Mouse (Mus musculus): ENCODE results near the gene Mylip. TPM values are rescaled to one million over a fixed set of nuclear protein-coding genes. Genes with fewer than 3 reads are reported as not detected.

Mylip gene
- total and polyA plus RNA-seq, 2 experiments from 2014 or later: 3.8 to 15.6 TPM

DNA sequence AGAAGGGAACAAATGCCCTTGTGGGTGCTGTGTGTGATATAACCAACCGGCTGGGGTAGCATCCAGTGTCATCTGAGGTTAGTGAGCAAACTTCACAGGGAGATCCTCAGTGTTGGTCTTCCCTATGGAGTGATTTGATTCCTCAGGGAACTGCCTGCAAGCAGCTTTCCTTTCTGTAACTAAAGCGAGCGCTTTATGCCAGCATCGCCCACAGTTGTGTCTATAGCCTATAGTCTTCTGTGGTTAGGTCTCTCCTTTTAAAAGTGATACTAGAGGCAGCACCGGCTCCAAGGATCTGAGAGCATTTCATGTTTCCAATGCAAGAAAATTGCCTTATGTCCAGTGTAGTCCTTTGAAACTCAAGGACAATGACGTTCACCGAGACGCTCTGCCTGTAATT lies 54.7 kb downstream of the Mylip start:
- 61% methylated on average over 8 of the region's 8 CpGs for WGBS
- no peaks in the 10 kb centered on the region for H3K36me3 ChIP-seq (ENCODE audit: insufficient read depth)
- ATAC-seq (no peak), DNase-seq (no peak)
- H3K9me3 ChIP-seq (ENCODE audit: low read length): no peaks in the 10 kb centered on the region
- no peak overlapping the region for H3K27ac ChIP-seq (ENCODE audit: low read depth, low read length)
- H3K4me1 ChIP-seq (ENCODE audit: insufficient read depth): no peaks in the 10 kb centered on the region
- no peak overlapping the region for H3K4me3 ChIP-seq (ENCODE audit: low read depth, low read length)
- H3K27me3 ChIP-seq (ENCODE audit: insufficient read depth, low read length): no peaks in the 10 kb centered on the region
- no peak for TF ChIP-seq CTCF (IDR thresholded peaks at IDR 0.05; ENCODE audit: low read depth)
- H3K4me2 ChIP-seq (ENCODE audit: low read depth): no peak overlapping the region
- no peak overlapping the region for H3K9ac ChIP-seq

- no peak overlapping the region for H3K4me3 ChIP-seq (ENCODE audit: low read depth, low read length)
- no peak overlapping the region for H3K27ac ChIP-seq (ENCODE audit: low read depth, low read length)
- no peak for TF ChIP-seq CTCF (IDR thresholded peaks at IDR 0.05; ENCODE audit: low read depth)
- H3K27me3 ChIP-seq (ENCODE audit: insufficient read depth, low read length): no peaks in the 10 kb centered on the region
- H3K9ac ChIP-seq: no peak overlapping the region
- no peaks in the 10 kb centered on the region for H3K36me3 ChIP-seq (ENCODE audit: insufficient read depth)
- 66% methylated on average over 9 of the region's 9 CpGs for WGBS
- H3K4me2 ChIP-seq (ENCODE audit: low read depth): no peak overlapping the region
- DNase-seq (no peak), ATAC-seq (no peak)
- no peaks in the 10 kb centered on the region for H3K9me3 ChIP-seq (ENCODE audit: low read length)
- no peaks in the 10 kb centered on the region for H3K4me1 ChIP-seq (ENCODE audit: insufficient read depth)
These were observed 55.1 kb downstream of the Mylip start for GRCm38 (mm10) chr13:45444652-45445051.

- no peak overlapping the region for H3K4me2 ChIP-seq (ENCODE audit: low read depth)
- H3K4me3 ChIP-seq (ENCODE audit: low read depth, low read length): no peak overlapping the region
- no peaks in the 10 kb centered on the region for H3K9me3 ChIP-seq (ENCODE audit: low read length)
- H3K4me1 ChIP-seq (ENCODE audit: insufficient read depth): no peaks in the 10 kb centered on the region
- ATAC-seq (no peak), DNase-seq (no peak)
- H3K9ac ChIP-seq: no peak overlapping the region
- no peaks in the 10 kb centered on the region for H3K27me3 ChIP-seq (ENCODE audit: insufficient read depth, low read length)
- no peak overlapping the region for H3K27ac ChIP-seq (ENCODE audit: low read depth, low read length)
- no peaks in the 10 kb centered on the region for H3K36me3 ChIP-seq (ENCODE audit: insufficient read depth)
- 86% methylated on average over 1 of the region's 1 CpGs for WGBS
- no peak for TF ChIP-seq CTCF (IDR thresholded peaks at IDR 0.05; ENCODE audit: low read depth)
These were observed 57.1 kb downstream of the Mylip start for GRCm38 (mm10) chr13:45446636-45447035.

DNA sequence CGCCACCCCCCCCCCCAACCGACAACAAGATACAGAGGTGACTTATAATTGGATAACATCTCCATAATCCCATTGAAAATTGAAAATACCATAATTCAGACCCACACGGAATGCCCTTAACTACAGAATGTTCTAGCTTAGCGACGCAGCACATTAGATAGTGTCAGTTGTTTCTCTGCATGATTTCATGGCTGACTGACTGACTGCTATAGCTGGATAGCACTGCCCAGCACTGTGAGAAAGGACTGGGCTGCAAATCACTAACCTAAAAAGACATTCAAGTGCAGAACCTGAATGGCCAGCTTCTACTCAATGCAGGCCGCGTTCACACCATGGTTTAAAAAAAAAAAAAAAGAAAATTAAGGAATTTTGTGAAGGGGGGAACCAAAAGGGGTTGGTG lies 62.9 kb downstream of the Mylip start:
- no peak overlapping the region for H3K4me2 ChIP-seq (ENCODE audit: low read depth)
- no peaks in the 10 kb centered on the region for H3K4me1 ChIP-seq (ENCODE audit: insufficient read depth)
- WGBS: 75% methylated on average over 7 of the region's 7 CpGs
- DNase-seq: no peak
- H3K9me3 ChIP-seq (ENCODE audit: low read length): no peaks in the 10 kb centered on the region
- no peak for ATAC-seq
- no peak for TF ChIP-seq CTCF (IDR thresholded peaks at IDR 0.05; ENCODE audit: low read depth)
- no peak overlapping the region for H3K27ac ChIP-seq (ENCODE audit: low read depth, low read length)
- H3K4me3 ChIP-seq (ENCODE audit: low read depth, low read length): no peak overlapping the region
- no peaks in the 10 kb centered on the region; the same call in 1 of the 2 replicates for H3K27me3 ChIP-seq (ENCODE audit: insufficient read depth, low read length)
- no peak overlapping the region for H3K9ac ChIP-seq
- H3K36me3 ChIP-seq (ENCODE audit: insufficient read depth): no peaks in the 10 kb centered on the region

DNA sequence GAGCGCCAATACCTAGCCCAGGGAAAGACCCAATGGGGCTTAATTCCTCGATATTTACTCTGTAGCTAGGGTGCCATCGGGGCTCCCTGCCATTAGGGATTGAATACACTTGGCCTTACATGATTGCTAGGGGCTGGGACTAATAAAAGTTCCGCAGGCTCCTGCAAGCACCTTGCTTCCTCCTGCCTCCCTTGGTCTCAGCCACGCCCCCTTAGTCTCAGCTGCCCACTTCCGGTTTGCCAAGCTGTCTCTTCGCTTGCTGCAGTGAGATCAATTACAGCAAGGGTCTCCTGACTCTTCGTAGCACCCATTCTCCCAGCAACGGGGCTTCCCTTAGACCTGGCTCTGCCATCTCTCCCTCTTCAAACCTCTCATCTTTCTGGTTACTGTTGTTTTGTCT lies 63.5 kb downstream of the Mylip start:
- ATAC-seq: no peak
- no peaks in the 10 kb centered on the region for H3K9me3 ChIP-seq (ENCODE audit: low read length)
- no peak for DNase-seq
- H3K27ac ChIP-seq (ENCODE audit: low read depth, low read length): no peak overlapping the region
- no peak overlapping the region for H3K4me3 ChIP-seq (ENCODE audit: low read depth, low read length)
- 79% methylated on average over 9 of the region's 9 CpGs for WGBS
- TF ChIP-seq CTCF (IDR thresholded peaks at IDR 0.05; ENCODE audit: low read depth): no peak
- no peak overlapping the region for H3K9ac ChIP-seq
- no peak overlapping the region for H3K4me2 ChIP-seq (ENCODE audit: low read depth)
- H3K36me3 ChIP-seq (ENCODE audit: insufficient read depth): no peaks in the 10 kb centered on the region
- no peaks in the 10 kb centered on the region for H3K4me1 ChIP-seq (ENCODE audit: insufficient read depth)
- no peaks in the 10 kb centered on the region; the same call in 1 of the 2 replicates for H3K27me3 ChIP-seq (ENCODE audit: insufficient read depth, low read length)

GRCm38 (mm10) chr13:45454044-45454443 lies 64.5 kb downstream of the Mylip start:
- no peaks in the 10 kb centered on the region; the same call in 1 of the 2 replicates for H3K27me3 ChIP-seq (ENCODE audit: insufficient read depth, low read length)
- TF ChIP-seq CTCF (IDR thresholded peaks at IDR 0.05; ENCODE audit: low read depth): no peak
- no peak overlapping the region for H3K27ac ChIP-seq (ENCODE audit: low read depth, low read length)
- H3K9ac ChIP-seq: no peak overlapping the region
- no peaks in the 10 kb centered on the region for H3K4me1 ChIP-seq (ENCODE audit: insufficient read depth)
- ATAC-seq: no peak
- DNase-seq: no peak
- no peak overlapping the region for H3K4me3 ChIP-seq (ENCODE audit: low read depth, low read length)
- H3K36me3 ChIP-seq (ENCODE audit: insufficient read depth): no peaks in the 10 kb centered on the region
- WGBS: 78% methylated on average over 1 of the region's 1 CpGs
- H3K9me3 ChIP-seq (ENCODE audit: low read length): no peaks in the 10 kb centered on the region
- no peak overlapping the region for H3K4me2 ChIP-seq (ENCODE audit: low read depth)

DNA sequence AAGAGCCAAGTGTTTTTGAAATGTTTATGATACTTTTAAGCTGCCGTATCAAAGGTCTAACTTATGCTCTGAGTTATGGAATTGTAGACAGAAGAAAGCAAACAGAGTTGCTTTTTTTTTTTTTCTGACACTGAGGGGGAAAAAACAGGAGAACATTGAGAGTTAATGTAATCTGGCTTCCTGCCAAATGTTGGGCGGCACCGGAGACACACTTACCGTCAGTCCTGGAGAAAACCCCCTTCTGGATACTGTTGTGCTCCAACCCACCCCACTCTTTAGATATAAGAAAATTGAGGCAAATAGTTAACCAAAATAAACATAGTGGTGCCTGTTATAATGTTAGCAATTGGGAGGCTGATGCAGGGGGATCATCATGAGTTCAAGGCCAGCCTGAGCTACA lies 65.1 kb downstream of the Mylip start:
- WGBS: 24% methylated on average over 4 of the region's 4 CpGs
- H3K27ac ChIP-seq (ENCODE audit: low read depth, low read length): no peak overlapping the region
- no peak for DNase-seq
- no peaks in the 10 kb centered on the region; the same call in 1 of the 2 replicates for H3K27me3 ChIP-seq (ENCODE audit: insufficient read depth, low read length)
- H3K4me1 ChIP-seq (ENCODE audit: insufficient read depth): no peaks in the 10 kb centered on the region
- no peak overlapping the region for H3K4me3 ChIP-seq (ENCODE audit: low read depth, low read length)
- H3K4me2 ChIP-seq (ENCODE audit: low read depth): no peak overlapping the region
- no peak overlapping the region for H3K9ac ChIP-seq
- no peaks in the 10 kb centered on the region for H3K9me3 ChIP-seq (ENCODE audit: low read length)
- TF ChIP-seq CTCF (IDR thresholded peaks at IDR 0.05; ENCODE audit: low read depth): no peak
- no peak for ATAC-seq
- no peaks in the 10 kb centered on the region for H3K36me3 ChIP-seq (ENCODE audit: insufficient read depth)

Data from forebrain, postnatal 0 days (tissue).